Mouse (Mus musculus) heart, adult 9 months (tissue): Measurements from ENCODE around the gene Zfp46.

Experiments used
- DNase-seq, 2 experiments: peaks; one replicate each; pipeline ENCODE4 v3.0.0; 2022; ENCODE audit warnings: low spot score in 2 of 2

Zfp46 gene

DNA sequence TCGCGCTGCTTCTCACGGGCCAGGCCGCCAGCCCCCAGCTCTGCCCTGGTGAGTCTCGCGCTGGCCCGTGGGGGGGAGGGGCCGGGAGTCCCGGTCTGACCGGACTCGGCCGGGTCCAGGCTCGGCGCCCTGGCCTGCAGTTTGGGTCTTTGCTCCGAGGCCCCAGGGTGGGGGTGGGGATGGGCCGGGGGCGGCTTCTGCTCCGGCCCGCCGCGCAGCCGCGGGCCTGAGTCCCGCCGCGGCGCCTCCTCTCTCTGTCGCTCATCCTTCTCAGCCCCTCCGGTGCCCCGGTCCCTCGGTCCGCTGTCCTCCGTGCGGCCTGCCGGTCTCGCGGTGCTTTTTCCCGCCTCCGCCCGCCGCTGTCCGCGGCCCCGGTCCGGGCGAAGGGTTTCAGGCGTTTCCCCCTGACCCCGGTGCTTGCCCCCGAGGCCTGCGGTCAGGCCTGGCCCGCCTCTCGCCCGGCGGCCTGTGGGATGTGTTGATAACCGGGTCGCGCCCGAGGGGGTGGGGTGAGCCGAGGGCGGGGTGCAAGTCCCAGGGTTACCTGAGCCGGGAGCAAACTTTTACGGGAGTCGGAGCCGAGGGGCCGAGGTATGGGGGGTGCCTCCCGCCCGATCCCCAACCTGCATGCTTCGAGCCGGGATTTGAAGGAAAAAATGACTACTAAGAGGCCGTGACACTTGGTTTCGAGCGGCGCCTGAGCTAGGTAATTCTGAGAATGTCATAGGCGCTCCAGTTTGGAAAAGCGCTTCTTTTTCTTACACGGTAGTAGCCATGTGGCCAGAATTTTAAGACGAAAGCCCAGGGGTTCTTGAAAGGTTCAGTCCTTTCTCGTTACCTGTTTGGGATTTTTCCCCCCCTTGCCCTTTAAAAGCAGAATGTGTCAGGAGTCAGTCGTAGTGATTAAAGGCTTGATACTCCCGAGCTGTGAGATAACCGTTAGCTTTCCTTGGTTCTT lies 26.8 kb downstream of the Zfp46 start:
- DNase-seq, result peak; percentile 40 to 58

GRCm38 (mm10) chr4:136312616-136313015 lies 28.1 kb downstream of the Zfp46 start:
- no peak for DNase-seq

- DNase-seq, result no peak
Measured at GRCm38 (mm10) chr4:136317667-136318066, 33.2 kb downstream of the Zfp46 start.

- DNase-seq, result no peak
Measured at GRCm38 (mm10) chr4:136320016-136320415, 35.5 kb downstream of the Zfp46 start.

GRCm38 (mm10) chr4:136324226-136324625 lies 39.7 kb downstream of the Zfp46 start:
- DNase-seq, result peak in 1 of 2 experiments; percentile 39

GRCm38 (mm10) chr4:136327238-136327637 lies 42.8 kb downstream of the Zfp46 start:
- no peak for DNase-seq

- DNase-seq, result no peak
Measured at GRCm38 (mm10) chr4:136328115-136328514, 43.6 kb downstream of the Zfp46 start.

DNA sequence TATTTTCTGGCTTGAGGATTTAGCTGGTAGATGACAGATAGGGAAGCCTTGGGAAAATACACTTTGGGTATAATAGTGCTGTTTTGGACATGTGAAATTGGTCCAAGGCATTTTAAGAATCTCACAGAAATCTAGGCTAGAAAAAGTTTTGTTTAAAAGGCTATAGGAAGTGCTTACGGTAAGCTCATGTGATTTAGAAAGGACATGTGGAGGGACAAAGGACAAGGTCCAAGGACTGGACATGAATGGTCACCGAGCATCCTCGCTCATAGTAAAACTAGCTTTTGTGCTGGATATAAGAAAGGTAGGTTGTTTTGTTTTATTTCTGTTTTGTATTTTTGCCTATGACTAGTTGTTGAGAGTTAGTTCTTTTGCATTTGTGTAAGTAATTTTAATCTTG lies 47.2 kb downstream of the Zfp46 start:
- no peak for DNase-seq

DNA sequence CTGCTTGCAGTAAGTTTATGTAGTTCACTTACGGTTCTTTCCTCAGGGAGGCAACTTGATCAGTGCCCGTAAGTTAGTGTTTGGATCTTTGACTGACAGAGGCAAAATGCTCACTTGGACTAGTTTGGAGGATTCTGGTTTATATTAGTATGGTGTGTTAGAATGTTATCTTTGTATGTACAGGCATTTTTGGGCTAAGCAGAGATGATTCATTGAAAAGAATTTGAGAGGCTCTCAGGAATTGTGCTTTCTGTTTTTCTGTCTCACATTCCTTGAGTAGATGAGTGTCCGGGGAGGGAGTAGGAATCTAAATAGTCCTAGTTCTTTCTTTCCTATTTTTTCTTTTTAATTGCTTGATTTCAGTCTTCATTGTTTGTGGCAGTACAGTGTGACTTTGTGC lies 48.7 kb downstream of the Zfp46 start:
- no peak for DNase-seq

GRCm38 (mm10) chr4:136335065-136335464 lies 50.6 kb downstream of the Zfp46 start:
- DNase-seq, result no peak

- no peak for DNase-seq
Measured at GRCm38 (mm10) chr4:136337129-136337528, 52.6 kb downstream of the Zfp46 start.
